Mouse (Mus musculus): ENCODE data around the gene Slc25a33.
"Not testable (repeated sequence)": the region's sequence is repeated elsewhere in the genome, so short reads cannot be mapped to it uniquely, and the experiment has no call there.

Slc25a33 gene

GRCm38 (mm10) chr4:149752836-149753235 is 21.2 kb downstream of the Slc25a33 start:
- DNase-seq = no peak

GRCm38 (mm10) chr4:149752124-149752799 is 21.8 kb downstream of the Slc25a33 start:
- DNase-seq = peak in 1 of 2 experiments; percentile 25

GRCm38 (mm10) chr4:149750671-149751070 is 23.4 kb downstream of the Slc25a33 start:
- no peak for DNase-seq

GRCm38 (mm10) chr4:149749663-149750015 is 24.4 kb downstream of the Slc25a33 start:
- DNase-seq = not testable (repeated sequence)

- no peak for DNase-seq
Observed at GRCm38 (mm10) chr4:149749003-149749662, 24.9 kb downstream of the Slc25a33 start.

- no peak for DNase-seq
Observed at GRCm38 (mm10) chr4:149744119-149744518, 30.0 kb downstream of the Slc25a33 start.

GRCm38 (mm10) chr4:149742011-149742530 is 32.0 kb downstream of the Slc25a33 start:
- DNase-seq = no peak

- no peak for DNase-seq
Observed at GRCm38 (mm10) chr4:149740301-149740700, 33.8 kb downstream of the Slc25a33 start.

- DNase-seq = no peak
Observed at GRCm38 (mm10) chr4:149739478-149739877, 34.6 kb downstream of the Slc25a33 start.

GRCm38 (mm10) chr4:149737383-149738324 is 36.4 kb downstream of the Slc25a33 start, which contains the start of gene Tmem201:
TSS of gene Tmem201 (minus strand) at chr4:149738044.
- DNase-seq = peak; percentile 95

- DNase-seq = no peak
Observed at GRCm38 (mm10) chr4:149736581-149736980, 37.5 kb downstream of the Slc25a33 start.

- no peak for DNase-seq
Observed at GRCm38 (mm10) chr4:149735624-149736250, 38.3 kb downstream of the Slc25a33 start.

- no peak for DNase-seq
Observed at GRCm38 (mm10) chr4:149734730-149735475, 39.2 kb downstream of the Slc25a33 start.

GRCm38 (mm10) chr4:149734246-149734645 is 39.8 kb downstream of the Slc25a33 start:
- no peak for DNase-seq

GRCm38 (mm10) chr4:149733748-149734147 is 40.3 kb downstream of the Slc25a33 start:
- DNase-seq = no peak

- DNase-seq = no peak
Observed at GRCm38 (mm10) chr4:149732800-149733199, 41.3 kb downstream of the Slc25a33 start.

- no peak for DNase-seq
Observed at GRCm38 (mm10) chr4:149732313-149732712, 41.8 kb downstream of the Slc25a33 start.

GRCm38 (mm10) chr4:149730827-149731226 is 43.2 kb downstream of the Slc25a33 start:
- no peak for DNase-seq

GRCm38 (mm10) chr4:149728810-149729209 is 45.3 kb downstream of the Slc25a33 start:
- DNase-seq = no peak

GRCm38 (mm10) chr4:149727636-149728035 is 46.4 kb downstream of the Slc25a33 start:
- no peak for DNase-seq

- DNase-seq = peak; percentile 62 to 69
Observed at GRCm38 (mm10) chr4:149725661-149726350, 48.3 kb downstream of the Slc25a33 start.
